Mouse (Mus musculus) heart, postnatal 36 days (tissue): ENCODE data around the gene Hist1h4c. TPM values are rescaled to one million over a fixed set of nuclear protein-coding genes. Genes with fewer than 3 reads are reported as not detected.
"Not testable (repeated sequence)": the region's sequence is repeated elsewhere in the genome, so short reads cannot be mapped to it uniquely, and the experiment has no call there.

Experiments used
- DNase-seq, 2 experiments: peaks; one replicate each; pipeline ENCODE4 v3.0.0; 2021 to 2022
- intact Hi-C: fragments of 180-260 bp; cut with DNase I; formaldehyde crosslinking; loops from one replicate; pipeline ENCODE4 v1.15.1; 2025
- total RNA-seq, 2 experiments: library from RNA; stranded (reverse); gene quantifications; 2 replicates each; pipeline ENCODE4 v1.2.3; 2021

Hist1h4c gene
- total RNA-seq, 2 experiments from 2014 or later = 51.7 to 59.6 TPM

DNA sequence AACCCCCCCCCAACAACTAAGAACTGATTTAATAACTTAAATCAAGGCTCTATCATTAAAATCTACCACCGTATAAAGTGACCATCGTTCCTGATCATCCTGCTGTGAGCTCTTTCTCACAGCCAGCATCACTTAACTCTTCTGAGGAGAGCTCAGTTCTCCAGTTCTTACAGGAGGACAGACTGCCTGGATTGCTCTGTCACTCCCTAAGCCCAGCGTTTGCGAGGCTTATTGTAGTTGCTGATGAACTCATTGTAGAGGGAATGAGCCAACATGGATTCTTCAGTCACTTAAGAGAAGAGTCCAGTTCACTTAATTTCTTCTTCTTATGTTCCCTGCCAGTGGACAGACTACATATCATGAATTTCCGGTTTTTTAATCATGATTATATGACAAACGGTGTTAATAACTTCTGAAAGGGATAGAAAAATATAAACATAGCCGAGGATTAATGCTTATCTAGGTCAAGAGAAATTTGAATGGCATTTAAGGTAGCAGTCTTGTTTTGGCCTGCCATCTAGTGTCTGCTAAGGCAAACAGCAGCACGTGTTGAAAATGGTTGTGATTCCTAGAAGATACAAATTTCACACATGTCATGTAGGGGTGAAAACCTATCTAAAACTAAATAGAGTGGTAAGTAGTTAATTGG, 34.0 kb upstream of the Hist1h4c start:
- DNase-seq = no peak
- intact Hi-C loops = loop anchor here (1.0 kb wide), 1 partner anchor 31 kb away; no protein-coding TSS in a partner anchor

DNA sequence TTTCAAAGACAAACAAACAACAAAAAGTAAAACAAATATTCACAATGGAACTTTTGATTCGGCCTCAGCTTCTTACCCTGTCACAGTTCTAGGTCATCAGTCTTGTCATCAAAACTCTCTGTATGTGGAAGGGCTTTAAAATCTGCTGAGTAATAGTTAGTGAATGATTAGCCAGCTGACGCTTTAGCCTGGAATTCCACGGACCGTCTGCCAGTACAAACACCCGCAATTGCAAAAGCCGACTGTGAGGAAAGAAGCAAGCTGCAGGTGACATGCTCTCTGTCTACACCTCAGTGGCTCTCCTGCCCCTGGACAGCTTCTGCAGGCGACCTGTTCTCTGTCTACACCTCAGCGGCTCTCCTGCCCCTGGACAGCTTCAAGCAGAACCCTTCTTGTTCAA, 32.2 kb upstream of the Hist1h4c start:
- peak in 1 of 2 experiments; percentile 31 for DNase-seq

DNA sequence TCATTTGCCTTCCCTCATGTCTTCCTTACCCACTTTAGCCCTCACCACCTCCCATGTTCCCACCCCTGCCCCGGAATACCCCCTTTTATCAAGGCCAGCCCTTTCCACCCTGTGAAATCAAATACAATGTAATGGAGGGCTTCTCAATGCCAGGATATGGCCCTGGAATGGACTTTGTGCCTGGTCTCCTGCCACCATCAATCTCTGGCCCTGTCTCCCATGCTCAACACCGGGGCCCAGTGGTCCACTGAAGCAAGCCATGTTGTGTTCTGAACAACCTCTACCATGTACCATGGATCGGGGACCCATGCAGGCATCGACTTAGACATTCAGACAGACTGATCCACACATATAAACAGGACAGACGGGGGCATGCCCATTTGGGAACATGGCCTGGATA, 31.5 kb upstream of the Hist1h4c start:
- no peak for DNase-seq
- intact Hi-C loops = no loop called here

More for the DNA sequence above, 32.2 kb upstream of the Hist1h4c start:
- intact Hi-C loops = no loop called here

DNA sequence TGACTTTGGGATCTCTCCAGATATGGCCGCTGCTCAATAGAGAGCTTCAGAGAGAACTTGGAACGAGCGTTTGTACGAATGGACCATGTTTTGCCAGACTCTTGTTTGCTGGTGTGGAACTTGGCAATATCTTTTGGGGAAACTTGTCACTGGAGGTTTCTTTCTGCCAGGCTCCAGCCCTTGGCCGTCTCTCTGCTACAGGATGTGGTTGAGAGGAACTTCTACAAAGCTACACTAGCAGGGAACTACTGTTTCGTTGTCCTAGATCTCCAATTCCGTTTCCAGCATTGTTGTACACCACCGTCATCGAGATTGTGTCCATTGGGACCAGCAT, 30.9 kb upstream of the Hist1h4c start:
- DNase-seq = no peak
- intact Hi-C loops = no loop called here

DNA sequence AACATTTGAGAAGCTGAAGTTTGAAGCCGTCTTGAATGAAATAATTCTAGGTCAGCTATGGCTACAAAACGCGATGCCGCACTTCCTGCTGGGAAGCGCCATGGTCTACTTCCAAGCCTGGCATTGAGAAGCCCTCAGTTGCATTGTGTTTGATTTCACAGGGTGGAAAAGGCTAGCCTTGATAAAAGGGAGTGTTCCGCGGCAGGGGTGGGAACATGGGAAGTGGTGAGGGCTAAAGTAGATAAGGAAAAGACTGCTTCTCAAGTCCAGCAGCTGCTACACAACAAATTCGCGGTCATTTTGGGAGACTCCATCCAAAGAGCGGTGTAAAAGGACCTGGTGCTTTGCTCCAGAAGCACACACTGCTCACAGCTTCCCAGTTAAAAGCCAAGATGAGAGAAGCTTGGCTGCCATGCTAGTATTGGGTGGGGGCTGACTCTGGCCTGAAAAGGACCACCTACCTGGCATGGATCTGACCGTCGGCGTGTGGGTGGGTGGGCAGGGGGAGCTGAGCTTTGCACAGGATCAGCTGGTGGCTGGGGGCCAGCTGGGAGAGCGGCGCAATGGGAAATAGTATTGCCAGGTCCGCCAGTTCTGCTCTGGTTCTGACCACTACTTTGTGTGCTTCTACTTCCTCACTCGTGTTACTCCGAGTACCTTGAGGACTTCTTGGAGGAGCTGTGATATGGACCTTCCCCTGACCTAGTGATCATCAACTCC, 30.4 kb upstream of the Hist1h4c start:
- no peak for DNase-seq
- intact Hi-C loops = no loop called here

DNA sequence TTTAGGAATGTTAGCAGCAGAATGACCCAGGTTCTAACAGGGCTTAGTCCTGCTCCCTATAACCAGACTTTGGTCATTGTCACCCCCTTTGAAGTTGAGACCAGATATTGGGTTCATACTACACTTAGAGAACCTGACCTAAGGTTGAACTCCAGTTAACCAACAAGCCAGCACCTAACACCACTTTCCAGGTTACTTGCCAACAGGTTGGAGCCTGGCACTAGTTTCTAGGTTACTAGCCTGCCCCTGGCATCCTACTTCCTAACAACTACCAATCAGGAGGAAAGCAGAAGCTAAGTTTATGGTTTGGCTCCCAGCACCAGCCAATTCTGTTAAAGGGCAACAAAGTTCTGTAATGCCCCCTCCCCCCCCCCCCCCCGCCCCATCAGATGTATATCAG, 27.0 kb upstream of the Hist1h4c start:
- intact Hi-C loops = no loop called here
- no peak for DNase-seq

DNA sequence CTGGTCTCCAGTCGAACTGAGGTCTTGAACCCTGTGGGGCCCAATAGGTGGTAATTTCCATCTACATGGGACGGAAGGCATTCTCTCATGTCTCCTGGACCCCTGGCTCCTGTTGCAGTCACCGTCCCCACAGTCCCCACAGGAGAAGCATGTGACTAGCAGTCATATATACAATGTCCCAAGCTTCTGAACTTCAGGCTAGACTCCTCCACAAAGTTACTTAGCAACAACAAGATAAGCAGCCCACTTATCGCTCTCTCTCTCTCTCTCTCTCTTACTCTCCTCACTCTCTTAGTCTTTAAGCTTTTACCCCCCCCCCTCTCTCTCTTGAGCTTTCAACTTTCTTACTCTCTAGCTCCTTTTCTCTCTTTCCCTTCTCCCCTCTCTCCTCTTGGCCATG, 26.0 kb upstream of the Hist1h4c start:
- no peak for DNase-seq
- intact Hi-C loops = no loop called here

DNA sequence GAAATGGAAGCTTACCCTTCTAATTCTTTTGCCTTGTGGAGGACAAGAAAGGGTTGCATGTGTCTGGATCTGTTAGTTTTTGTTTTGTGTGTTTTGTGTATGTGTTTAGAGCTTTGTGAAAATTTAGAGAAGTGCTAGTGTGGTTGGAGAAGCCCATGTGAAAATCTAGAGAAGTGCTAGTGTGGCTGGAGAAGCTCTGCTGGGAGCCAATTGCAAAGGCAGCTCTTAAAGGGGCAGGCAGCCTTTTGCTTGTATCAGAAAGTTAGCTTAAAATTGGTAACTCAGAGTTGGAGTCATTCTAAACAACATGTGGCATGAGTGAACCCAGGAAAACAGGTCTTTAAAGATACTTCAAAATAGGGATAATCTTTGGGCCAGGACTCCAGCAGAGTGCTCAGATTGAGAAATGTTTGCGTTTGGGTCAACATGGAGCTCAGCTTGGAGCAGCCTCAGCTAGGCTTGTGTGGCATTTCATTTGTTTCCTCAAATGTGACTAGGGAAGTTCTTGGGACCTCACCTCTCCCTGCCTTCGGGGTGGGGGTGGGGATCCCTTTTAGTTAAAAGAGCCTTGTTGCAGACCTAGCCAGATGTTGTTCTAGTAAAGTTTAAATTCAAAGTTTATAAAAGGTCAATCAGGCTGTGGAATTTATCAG, 19.5 kb upstream of the Hist1h4c start:
- DNase-seq, intact Hi-C loops: not testable (repeated sequence)

DNA sequence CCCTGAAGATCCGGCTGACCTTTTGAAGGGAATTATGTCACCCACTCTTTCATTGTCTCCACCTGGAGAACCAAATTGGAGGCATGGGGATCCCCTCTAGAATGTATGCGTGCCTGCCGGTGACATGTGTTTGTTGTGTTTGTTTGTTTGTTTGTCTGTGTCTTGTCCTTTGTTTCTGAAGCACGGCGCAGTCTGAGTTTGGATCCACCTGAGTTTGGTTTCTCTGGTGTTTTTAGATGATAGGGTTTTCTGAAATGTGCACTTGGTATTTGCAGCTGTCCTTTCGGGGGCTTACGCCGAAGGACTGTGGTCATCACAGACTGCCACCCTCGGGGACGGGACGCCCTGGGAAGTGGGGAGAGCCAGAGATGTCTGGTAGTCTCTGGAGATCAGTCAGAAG, 18.9 kb upstream of the Hist1h4c start:
- DNase-seq = no peak
- intact Hi-C loops = no loop called here

DNA sequence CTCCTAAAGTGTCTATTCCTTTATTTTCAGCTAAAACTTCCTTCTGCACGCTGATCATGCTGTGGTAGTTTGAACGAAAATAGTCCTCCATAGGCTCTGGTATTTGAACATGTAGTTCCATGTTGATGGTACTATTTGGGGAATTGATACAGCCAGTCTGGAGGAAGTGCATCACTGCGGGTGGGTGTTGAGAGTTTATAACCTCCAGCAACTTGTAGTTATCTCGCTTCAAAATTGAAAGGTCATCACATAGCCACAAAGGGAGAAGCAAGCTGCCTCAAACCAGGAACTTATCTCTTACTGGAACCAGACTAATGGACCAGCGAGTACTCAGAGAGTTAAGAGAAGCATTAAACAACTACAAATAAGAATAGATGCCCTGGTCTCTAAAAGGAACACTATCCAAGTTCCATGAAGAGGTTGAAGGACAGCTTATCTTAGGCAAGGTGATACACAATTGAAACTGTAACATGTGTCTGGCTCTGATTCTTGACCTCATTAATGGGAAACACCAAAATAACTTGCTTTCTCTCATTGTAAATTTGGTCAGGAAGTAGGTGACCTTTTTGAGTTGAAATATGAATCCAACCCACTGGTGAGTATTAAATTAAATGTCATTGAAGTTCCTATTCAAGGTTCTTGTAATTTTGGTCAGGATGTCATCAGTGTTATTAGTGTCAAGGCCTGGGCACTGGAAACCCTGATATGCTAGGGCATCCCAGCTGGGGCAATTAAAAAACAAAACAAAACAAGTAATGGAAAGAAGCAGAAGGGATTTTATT, 18.2 kb upstream of the Hist1h4c start:
- intact Hi-C loops = no loop called here
- DNase-seq = no peak

DNA sequence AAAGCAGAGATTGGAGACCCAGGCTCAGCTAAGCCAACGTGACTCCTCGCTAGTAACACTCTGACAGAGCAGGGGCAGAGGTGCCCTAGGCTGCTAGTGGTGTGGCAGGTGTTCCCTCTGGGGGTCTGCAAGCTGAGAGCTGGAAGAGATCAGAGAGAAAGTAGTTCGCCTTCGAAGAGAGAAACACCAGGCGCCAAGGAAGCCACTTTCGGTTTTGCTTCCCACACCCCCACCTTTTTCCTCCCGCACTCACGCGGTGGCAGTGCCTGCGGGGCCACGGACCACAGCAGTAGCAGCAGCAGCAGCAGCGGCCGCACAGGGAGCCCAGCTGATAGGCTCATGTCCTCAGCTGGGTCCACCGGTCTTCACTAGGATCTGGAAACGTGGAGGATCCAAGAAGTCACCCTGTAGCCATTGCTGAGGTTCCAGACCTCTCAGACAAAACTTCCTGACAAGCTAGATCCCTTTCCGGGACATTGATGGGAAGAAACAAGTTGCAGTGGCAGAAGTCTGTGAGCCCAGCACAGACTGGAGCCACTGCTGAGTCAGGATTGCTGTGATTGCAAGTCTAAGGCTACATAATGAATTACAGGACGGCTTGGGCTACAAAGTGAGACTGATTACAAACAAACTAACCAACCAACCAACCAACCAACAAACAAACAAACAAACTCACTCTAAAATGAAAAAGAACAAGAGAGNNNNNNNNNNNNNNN, 12.3 kb upstream of the Hist1h4c start, which contains the start of gene Hfe:
TSS of gene Hfe (minus strand) at position 481 of the 716 bp plus-strand sequence.
- intact Hi-C loops = no loop called here
- peak; percentile 63 to 74 for DNase-seq

DNA sequence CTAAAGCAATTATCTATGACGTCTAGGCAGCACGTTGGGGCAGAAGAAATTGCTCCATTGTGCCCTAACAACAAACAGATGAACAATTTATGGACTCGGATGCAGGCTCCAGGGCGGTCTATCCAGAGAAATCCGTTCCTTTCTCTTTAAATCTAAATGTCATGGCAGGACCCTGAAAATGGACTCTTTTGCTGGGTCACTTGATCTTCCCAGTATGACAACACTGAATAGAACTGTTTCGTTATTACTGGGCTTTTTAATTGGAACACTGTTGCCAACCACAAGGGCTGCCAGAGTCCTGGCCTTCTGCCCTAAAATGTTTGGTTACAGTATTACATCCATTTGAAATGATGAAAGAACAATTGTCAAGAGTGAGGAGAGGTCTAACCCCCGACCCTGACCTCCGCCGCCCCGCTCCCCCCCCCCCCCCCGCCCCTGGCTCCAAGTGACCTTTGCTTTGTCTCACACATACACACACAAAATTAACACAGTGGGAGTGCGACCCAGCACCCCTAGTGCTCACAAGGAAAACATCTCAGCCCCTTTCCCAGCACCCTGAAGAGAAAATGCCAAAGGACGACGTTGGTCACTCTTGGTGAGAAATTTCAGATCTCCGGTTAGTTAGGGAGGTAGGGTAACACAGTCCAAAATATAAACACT, 11.6 kb upstream of the Hist1h4c start:
- no peak for DNase-seq
- intact Hi-C loops = no loop called here

DNA sequence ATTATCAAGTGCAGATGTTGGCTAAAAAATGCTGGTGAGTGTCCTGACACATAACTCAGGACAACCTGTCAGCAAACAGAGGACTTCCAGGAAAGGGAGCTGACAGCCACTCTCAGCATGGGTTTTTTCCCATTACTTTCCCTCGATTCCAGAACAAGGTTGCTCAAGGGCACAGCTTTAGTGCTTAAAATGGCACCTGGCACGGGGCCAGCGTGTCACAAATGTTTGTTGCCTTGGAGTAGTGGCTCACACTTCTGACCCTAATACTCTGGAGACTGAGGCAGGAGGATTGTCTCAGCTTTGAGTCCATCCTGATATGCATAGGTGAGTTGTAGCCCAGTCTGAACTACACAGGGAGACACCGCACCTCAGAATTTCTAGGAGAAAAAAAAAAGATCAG, 10.4 kb upstream of the Hist1h4c start:
- intact Hi-C loops = no loop called here
- no peak for DNase-seq

DNA sequence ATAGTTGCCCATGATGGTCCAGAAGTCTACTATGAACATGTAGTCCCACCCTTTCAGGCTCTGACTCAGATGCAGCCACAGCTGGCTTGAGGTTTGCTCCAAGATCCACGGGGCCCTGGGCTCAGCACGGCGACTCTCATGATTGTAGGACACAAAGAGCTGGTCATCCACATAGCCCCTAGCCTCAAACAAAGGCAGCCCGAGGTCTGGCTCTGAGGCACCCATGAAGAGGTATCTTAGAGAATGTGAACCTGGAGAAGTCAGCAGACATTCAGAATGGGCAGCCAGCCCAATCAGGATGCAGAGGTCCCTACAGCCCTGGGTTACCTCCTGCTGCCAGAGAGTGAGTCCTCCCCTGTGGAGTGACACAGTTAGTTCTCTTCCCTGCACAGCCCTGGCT, 9.8 kb upstream of the Hist1h4c start:
- no peak for DNase-seq
- intact Hi-C loops = no loop called here

DNA sequence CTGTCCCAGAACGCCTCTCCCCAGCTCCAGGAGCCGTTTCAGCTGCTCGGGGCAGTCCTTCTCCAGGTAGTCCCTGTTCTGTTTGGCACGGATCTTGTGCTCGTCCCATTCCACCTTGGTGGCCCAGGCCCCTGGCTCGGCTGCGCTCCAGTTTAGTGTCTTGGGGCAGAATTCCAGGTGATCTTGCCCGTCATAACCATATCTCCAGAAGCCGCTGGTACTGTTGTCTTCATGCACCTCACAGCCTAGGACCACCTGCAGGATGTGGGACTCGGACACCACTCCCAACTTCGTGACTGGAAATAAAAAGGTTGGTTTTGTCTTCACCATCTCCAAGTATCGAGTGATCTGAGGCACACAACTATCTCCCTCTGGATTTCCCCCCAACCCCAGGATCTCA, 8.5 kb upstream of the Hist1h4c start:
- DNase-seq = no peak
- intact Hi-C loops = no loop called here

DNA sequence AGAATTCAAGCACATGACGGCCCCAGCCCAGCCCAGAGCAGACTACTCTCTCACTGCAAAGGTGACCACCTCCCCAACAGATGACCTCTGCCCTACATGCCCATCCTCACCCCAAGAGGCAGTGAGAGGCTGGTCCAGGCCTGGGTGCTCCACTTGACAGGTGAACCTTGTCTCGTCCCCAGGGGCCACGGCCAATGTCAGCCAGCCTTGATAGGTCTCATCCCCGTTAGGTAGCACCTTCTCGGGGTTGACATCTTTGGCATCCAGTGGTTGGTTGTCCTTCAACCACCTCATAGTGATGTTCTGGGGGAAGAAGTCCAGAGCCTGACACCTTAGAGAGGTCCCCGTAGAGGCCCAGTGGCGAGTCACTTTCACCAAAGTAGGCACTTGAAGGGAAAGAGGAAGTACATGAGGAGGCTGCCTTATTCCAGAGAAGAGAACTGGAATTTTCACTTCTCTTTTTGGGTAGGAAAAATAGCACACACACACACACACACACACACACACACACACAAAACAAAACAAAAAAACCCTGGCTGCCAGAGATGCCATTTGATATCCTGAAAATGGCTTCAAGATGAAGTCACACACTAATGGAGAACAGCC, 7.6 kb upstream of the Hist1h4c start:
- no peak for DNase-seq
- intact Hi-C loops = no loop called here

DNA sequence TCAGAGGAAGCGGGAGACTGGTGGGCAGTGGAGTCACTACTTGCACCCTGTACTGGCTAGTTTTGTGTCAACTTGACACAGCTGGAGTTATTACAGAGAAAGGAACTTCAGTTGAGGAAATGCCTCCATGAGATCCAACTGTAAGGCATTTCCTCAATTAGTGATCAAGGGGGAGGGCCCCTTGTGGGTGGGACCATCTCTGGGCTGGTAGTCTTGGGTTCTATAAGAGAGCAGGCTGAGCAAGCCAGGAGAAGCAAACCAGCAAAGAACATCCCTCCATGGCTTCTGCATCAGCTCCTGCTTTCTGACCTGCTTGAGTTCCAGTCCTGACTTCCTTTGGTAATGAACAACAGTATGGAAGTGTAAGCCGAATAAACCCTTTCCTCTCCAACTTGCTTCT, 4.5 kb upstream of the Hist1h4c start:
- intact Hi-C loops, DNase-seq: not testable (repeated sequence)

DNA sequence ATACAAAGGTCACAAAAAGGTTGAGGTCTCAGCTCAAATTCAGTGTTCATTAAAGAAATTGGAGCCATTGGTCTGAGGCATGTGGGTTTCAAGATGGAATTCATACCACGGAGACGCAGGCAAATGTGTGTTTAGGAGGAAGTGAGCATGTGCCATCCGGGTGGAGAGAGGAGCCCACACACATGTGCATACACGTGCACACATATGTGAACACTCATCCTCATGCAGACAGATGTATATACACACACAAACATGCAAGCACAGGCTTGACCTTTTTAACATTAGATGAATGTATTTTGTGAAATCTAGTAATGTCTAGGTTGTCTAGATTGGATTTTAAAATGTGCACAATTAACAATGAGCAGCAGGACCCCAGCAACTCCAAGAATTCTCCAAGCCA, 4.0 kb upstream of the Hist1h4c start:
- intact Hi-C loops = no loop called here
- no peak for DNase-seq

DNA sequence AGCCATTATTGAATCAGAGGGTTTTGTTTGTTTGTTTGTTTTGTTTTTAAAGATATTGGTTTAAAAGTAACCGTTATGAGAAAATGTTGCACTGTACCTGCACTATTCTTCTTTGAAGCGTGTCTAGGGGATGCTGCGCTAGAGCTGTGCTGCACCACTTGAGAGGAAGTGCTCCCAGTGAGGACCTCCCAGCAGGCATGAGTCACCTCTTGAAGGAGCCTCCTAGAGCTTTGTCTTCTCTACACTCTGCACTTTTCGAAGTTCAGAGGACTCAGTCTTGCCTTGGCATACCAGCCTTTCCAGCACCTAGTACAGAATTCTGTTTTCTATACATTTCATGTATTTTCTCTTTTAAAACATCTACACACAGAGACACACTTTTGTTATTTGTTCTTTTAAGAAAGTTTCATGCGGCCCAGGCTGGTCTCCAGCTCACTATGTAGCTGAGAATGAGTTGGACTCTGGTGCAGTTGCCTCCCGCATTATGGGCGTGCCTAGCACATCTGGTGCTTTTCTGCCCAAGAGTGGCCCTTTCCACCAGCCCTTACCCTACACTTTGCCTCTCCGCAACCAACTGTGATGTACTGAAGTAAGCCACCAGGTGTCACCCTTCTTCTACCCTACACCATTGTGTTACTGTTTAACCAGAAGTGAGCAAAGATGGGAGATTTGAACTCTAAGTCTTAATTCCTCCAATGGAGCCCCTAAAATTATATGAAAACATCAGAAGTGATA, 2.7 kb upstream of the Hist1h4c start:
- DNase-seq = peak; percentile 70 to 71
- intact Hi-C loops = loop anchor here (1.0 kb wide), 1 partner anchor 31 kb away; no protein-coding TSS in a partner anchor
